15 mouse cellular contexts compared by ENCODE assay signal in genomic region chr2:26230253-26230652, GRCm38 (mm10). TPM values are rescaled to one million over a fixed set of nuclear protein-coding genes. Genes with fewer than 3 reads are reported as not detected.
"Had no signal": no experiment of that assay in that cellular context is flagged by ENCODE, and none has a peak within 500 bp of the region (broad histone marks: within the 10 kb centered on the region; RNA-seq: fewer than 3 reads in every experiment).

No protein-coding gene starts in this region.

- ATAC-seq: lung, postnatal 0 days had no signal

- H3K4me3 ChIP-seq: kidney, embryonic 15.5 days; limb, embryonic 13.5 days; midbrain, embryonic 10.5 days; neural tube, embryonic 12.5 days had no signal

- DNase-seq: kidney, postnatal 14 days; left cerebral cortex, postnatal 4 days; lung, adult 18-20 months; lung, postnatal 36 days; midbrain, embryonic 14.5 days; retina, postnatal 1 day; right cerebral cortex, postnatal 14 days; thymus, postnatal 4 days had no signal

- H3K27ac ChIP-seq: kidney, embryonic 15.5 days; limb, embryonic 13.5 days; liver, embryonic 14.5 days; midbrain, embryonic 10.5 days; neural tube, embryonic 12.5 days had no signal

- H3K4me1 ChIP-seq: kidney, embryonic 15.5 days; limb, embryonic 13.5 days; neural tube, embryonic 12.5 days had no signal

RNA-seq across cellular contexts. Expression of gene Lhx3, which starts 22.2 kb away (rescaled TPM):
- polyA plus RNA-seq: kidney, embryonic 15.5 days; limb, embryonic 13.5 days; liver, adult 2 months; liver, embryonic 14.5 days; lung, postnatal 0 days; midbrain, embryonic 14.5 days had no signal
